Mouse (Mus musculus): ENCODE measurements around the gene Fam169a.
"Not testable (repeated sequence)": the region's sequence is repeated elsewhere in the genome, so short reads cannot be mapped to it uniquely, and the experiment has no call there.

The Fam169a gene

GRCm38 (mm10) chr13:97066649-97067550 is at the start of gene Fam169a:
Gene Fam169a, plus strand, starts transcription at chr13:97067286.
- no peak for DNase-seq

GRCm38 (mm10) chr13:97017711-97018110 is 49.4 kb upstream of the Fam169a start:
- no peak for DNase-seq

GRCm38 (mm10) chr13:97020122-97020521 is 47.0 kb upstream of the Fam169a start:
- DNase-seq = no peak

GRCm38 (mm10) chr13:97021906-97022305 is 45.2 kb upstream of the Fam169a start:
- DNase-seq = no peak

GRCm38 (mm10) chr13:97030075-97030474 is 37.0 kb upstream of the Fam169a start:
- DNase-seq = no peak

GRCm38 (mm10) chr13:97034262-97034661 is 32.8 kb upstream of the Fam169a start, which contains the start of gene 1700029F12Rik:
Gene 1700029F12Rik, minus strand, starts transcription at chr13:97034362.
- no peak for DNase-seq

GRCm38 (mm10) chr13:97051158-97051557 is 15.9 kb upstream of the Fam169a start:
- peak; percentile 54 for DNase-seq

- peak; percentile 64 for DNase-seq
Measured at GRCm38 (mm10) chr13:97052667-97053066, 14.4 kb upstream of the Fam169a start.

GRCm38 (mm10) chr13:97053844-97054243 is 13.2 kb upstream of the Fam169a start:
- peak; percentile 4 for DNase-seq

GRCm38 (mm10) chr13:97057817-97058216 is 9.3 kb upstream of the Fam169a start:
- no peak for DNase-seq

- DNase-seq = no peak
Measured at GRCm38 (mm10) chr13:97059746-97060145, 7.3 kb upstream of the Fam169a start.

GRCm38 (mm10) chr13:97060331-97060730 is 6.8 kb upstream of the Fam169a start:
- DNase-seq = no peak

- no peak for DNase-seq
Measured at GRCm38 (mm10) chr13:97062151-97062550, 4.9 kb upstream of the Fam169a start.

GRCm38 (mm10) chr13:97063431-97063830 is 3.7 kb upstream of the Fam169a start:
- no peak for DNase-seq

GRCm38 (mm10) chr13:97064413-97064812 is 2.7 kb upstream of the Fam169a start:
- DNase-seq = no peak

GRCm38 (mm10) chr13:97064844-97065621 is 2.1 kb upstream of the Fam169a start:
- not testable (repeated sequence) for DNase-seq

- no peak for DNase-seq
Measured at GRCm38 (mm10) chr13:97067691-97068090, 605 bp downstream of the Fam169a start.

GRCm38 (mm10) chr13:97068151-97068550 is 1.1 kb downstream of the Fam169a start:
- DNase-seq = no peak

- DNase-seq = no peak
Measured at GRCm38 (mm10) chr13:97070931-97071625, 4.0 kb downstream of the Fam169a start.

- DNase-seq = peak; percentile 14
Measured at GRCm38 (mm10) chr13:97071626-97072241, 4.6 kb downstream of the Fam169a start.

GRCm38 (mm10) chr13:97073497-97073896 is 6.4 kb downstream of the Fam169a start:
- no peak for DNase-seq

- no peak for DNase-seq
Measured at GRCm38 (mm10) chr13:97077556-97077955, 10.5 kb downstream of the Fam169a start.

GRCm38 (mm10) chr13:97080201-97080600 is 13.1 kb downstream of the Fam169a start:
- DNase-seq = no peak
